Mouse (Mus musculus): ENCODE data around the gene Bex6. TPM values are rescaled to one million over a fixed set of nuclear protein-coding genes. Genes with fewer than 3 reads are reported as not detected.

The Bex6 gene
- total and polyA plus RNA-seq, 2 experiments from 2014 or later, result not detected

DNA sequence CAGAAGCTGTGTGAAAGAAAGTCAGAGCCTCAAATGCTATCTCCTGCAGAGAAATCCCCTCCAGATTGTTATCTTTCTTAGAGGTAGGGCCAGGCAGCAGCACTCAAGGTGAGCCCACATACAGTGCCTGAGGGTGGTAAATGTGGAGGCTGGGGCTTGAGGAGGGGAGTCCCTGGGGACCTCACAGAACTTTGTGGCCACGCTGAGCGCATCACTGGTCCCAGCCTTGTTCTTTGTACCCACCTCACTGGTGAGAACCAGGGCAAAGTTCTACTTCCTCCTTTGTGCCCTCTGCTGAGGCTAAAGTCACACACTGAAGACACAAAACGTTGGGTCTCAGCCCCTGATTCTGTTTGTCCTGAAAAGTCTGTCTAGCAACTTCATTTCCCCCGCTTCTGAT, 16.2 kb upstream of the Bex6 start:
- DNase-seq (ENCODE audit: low spot score) (no peak), ATAC-seq (no peak)
- Histone ChIP-seq H3K4me2 (ENCODE audit: low read depth, low read length) (no peak overlapping the region), H3K9ac (replicated peaks; ENCODE audit: low read length) (no peak overlapping the region), H3K36me3 (ENCODE audit: insufficient read depth, low read length) (no peaks in the 10 kb centered on the region), H3K27me3 (ENCODE audit: insufficient read depth, low read length) (no peaks in the 10 kb centered on the region), H3K27ac (no peak overlapping the region), H3K9me3 (ENCODE audit: low read length) (no peaks in the 10 kb centered on the region), H3K4me3 (ENCODE audit: low read length) (no peak overlapping the region), H3K4me1 (ENCODE audit: insufficient read depth, low read length) (peaks cover 7% of the 10 kb centered on the region)
- WGBS, result 75% methylated on average over 4 of the region's 4 CpGs
- no peak for TF ChIP-seq CTCF (IDR thresholded peaks at IDR 0.05; ENCODE audit: low read depth)

DNA sequence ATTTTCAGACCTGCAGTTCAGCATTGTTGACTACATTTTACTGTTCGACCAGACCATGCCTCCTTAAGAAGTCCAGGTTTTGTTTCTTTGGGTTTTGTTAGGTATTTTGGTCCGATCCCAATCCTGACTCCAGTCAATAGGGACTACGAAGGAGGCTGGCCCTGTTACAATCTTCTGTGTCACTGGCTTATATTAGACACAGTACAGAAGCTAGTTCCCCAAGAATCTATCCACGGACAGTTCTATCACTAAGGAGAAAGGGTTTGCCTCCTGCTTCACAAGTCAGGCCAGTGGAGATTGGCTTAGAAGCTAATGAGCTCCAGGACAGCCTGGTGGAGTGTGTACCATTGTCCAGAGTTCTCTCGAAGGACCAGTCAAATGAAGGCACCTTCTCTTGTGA, 15.7 kb upstream of the Bex6 start:
- Histone ChIP-seq H3K27ac (no peak overlapping the region), H3K27me3 (ENCODE audit: insufficient read depth, low read length) (no peaks in the 10 kb centered on the region), H3K9ac (replicated peaks; ENCODE audit: low read length) (no peak overlapping the region), H3K36me3 (ENCODE audit: insufficient read depth, low read length) (no peaks in the 10 kb centered on the region), H3K4me1 (ENCODE audit: insufficient read depth, low read length) (peaks cover 7% of the 10 kb centered on the region), H3K4me3 (ENCODE audit: low read length) (no peak overlapping the region), H3K9me3 (ENCODE audit: low read length) (no peaks in the 10 kb centered on the region), H3K4me2 (ENCODE audit: low read depth, low read length) (no peak overlapping the region; the same call in 1 of the 2 replicates)
- TF ChIP-seq CTCF (IDR thresholded peaks at IDR 0.05; ENCODE audit: low read depth), result no peak
- ATAC-seq (no peak), DNase-seq (ENCODE audit: low spot score) (no peak)
- 83% methylated on average over 5 of the region's 5 CpGs for WGBS

DNA sequence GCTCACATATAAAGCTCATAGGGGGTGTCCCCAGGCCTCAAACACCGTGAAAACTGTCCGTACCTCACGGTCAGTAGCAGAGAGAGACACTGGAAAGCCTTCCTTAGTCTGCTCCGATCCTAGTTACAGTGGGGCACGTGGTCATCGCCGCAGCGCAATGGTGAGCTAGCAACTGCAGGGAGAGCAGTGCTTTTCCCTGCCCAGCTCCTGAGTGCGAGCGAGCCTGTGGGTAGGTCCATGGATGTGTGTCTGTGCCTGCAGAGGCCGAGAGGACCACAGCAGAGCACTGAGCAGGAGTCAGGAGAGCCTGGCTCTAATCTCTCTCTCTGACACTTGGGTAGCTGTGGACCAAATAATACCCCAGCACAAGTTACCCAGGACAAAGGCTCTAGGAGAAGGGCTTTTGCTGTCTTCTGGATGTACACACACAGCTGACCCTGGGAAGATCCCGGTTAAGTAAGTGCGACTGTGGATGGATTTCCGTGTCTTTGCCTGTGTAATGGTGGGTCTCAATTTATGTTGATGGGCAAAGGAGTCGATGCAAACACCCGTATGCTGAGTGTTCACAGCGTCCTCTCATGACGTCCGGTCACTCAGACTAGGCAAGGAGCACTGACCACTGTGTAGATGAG, 15.1 kb upstream of the Bex6 start:
- peaks cover 7% of the 10 kb centered on the region for H3K4me1 ChIP-seq (ENCODE audit: insufficient read depth, low read length)
- 72% methylated on average over 19 of the region's 19 CpGs for WGBS
- H3K4me2 ChIP-seq (ENCODE audit: low read depth, low read length), result peak overlapping the region; percentile 65
- no peaks in the 10 kb centered on the region for H3K9me3 ChIP-seq (ENCODE audit: low read length)
- no peak overlapping the region for H3K9ac ChIP-seq (replicated peaks; ENCODE audit: low read length)
- ATAC-seq (no peak), DNase-seq (ENCODE audit: low spot score) (no peak)
- no peaks in the 10 kb centered on the region for H3K27me3 ChIP-seq (ENCODE audit: insufficient read depth, low read length)
- no peak overlapping the region for H3K27ac ChIP-seq
- no peak for TF ChIP-seq CTCF (IDR thresholded peaks at IDR 0.05; ENCODE audit: low read depth)
- H3K36me3 ChIP-seq (ENCODE audit: insufficient read depth, low read length), result no peaks in the 10 kb centered on the region
- peak overlapping the region; percentile 33; the same call in 1 of the 2 replicates for H3K4me3 ChIP-seq (ENCODE audit: low read length)

DNA sequence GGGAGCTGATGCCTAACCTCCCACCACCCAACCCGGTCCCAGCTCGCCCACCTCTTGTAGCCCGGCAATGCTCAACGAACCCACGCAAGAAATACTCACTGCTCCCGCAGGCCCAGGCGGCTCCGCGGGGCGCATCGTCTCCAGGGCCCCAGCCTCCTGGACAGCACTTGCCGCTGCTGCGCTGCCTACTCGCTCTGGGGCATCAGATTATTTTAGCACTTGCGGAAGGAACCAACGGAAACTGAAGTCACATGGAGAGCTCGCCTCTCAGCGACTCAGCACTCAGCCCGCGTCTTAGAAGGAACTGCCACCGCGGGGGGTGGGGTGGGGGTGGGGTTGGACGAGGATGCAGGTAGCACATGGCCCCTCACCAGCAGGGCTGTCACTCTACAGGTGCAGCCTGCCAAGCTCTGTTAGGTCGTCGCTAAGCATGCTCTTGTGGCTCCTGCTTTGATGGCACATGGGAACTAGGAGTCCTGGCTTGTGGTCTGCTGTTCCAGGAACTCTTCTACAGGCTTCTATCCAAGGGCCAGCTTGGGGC, 14.3 kb upstream of the Bex6 start, which contains the start of gene Nrros:
Gene Nrros, minus strand, starts transcription at position 314 of the 541 bp plus-strand sequence.
- H3K4me3 ChIP-seq (ENCODE audit: low read length), result peak within 1 kb of the TSS; percentile 33
- peak; percentile 53; the same call in 1 of the 2 replicates for ATAC-seq
- peak within 1 kb of the TSS; percentile 65 for H3K4me2 ChIP-seq (ENCODE audit: low read depth, low read length)
- no peak within 1 kb of the TSS for H3K27ac ChIP-seq
- 3% methylated on average over 25 of the region's 25 CpGs for WGBS
- peak within 1 kb of the TSS; percentile 42 for H3K9ac ChIP-seq (replicated peaks; ENCODE audit: low read length)
- peak; percentile 37 for DNase-seq (ENCODE audit: low spot score)
- H3K27me3 ChIP-seq (ENCODE audit: insufficient read depth, low read length), result no peaks in the 10 kb centered on the region
- H3K4me1 ChIP-seq (ENCODE audit: insufficient read depth, low read length), result peaks cover 7% of the 10 kb centered on the region
- no peaks in the 10 kb centered on the region for H3K36me3 ChIP-seq (ENCODE audit: insufficient read depth, low read length)
- TF ChIP-seq CTCF (IDR thresholded peaks at IDR 0.05; ENCODE audit: low read depth), result no peak
- no peaks in the 10 kb centered on the region for H3K9me3 ChIP-seq (ENCODE audit: low read length)

DNA sequence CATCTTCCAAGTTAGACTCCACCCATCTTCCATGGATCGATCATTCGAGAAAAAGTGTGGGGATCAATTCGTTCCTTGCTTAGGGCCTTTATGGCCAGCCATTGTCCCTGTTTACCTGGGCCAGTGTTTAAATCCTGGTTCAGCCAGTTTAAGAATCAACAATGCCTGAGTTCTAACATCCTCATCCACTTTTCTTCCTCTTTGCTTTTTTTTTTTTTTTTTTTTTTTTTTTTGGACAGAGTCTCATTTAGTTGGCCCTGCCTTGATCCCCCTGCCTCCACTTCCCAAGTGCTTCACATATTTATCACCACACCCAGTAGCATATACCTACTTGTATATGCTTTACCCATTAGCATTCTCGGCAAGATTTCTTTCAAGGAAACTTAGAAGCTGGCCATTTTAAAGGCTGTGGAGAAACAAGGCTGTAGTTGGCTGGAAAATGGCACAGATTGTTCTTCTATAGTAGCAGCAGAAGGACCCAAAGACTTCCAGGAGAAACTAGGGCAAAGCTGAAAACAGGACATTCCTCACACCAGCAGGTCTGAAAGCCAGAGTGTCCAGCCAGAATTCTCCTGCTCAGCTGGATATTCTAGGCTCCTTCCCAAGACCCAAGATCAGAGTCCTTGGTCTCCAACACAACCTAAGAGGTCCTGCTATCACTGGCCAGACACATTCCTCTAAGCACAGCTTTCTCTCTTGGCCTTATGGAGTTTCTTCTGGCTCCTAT, 11.6 kb upstream of the Bex6 start:
- no peak for ATAC-seq
- H3K4me2 ChIP-seq (ENCODE audit: low read depth, low read length), result no peak overlapping the region
- whole genome bisulfite sequencing, result 93% methylated on average over 4 of the region's 4 CpGs

DNA sequence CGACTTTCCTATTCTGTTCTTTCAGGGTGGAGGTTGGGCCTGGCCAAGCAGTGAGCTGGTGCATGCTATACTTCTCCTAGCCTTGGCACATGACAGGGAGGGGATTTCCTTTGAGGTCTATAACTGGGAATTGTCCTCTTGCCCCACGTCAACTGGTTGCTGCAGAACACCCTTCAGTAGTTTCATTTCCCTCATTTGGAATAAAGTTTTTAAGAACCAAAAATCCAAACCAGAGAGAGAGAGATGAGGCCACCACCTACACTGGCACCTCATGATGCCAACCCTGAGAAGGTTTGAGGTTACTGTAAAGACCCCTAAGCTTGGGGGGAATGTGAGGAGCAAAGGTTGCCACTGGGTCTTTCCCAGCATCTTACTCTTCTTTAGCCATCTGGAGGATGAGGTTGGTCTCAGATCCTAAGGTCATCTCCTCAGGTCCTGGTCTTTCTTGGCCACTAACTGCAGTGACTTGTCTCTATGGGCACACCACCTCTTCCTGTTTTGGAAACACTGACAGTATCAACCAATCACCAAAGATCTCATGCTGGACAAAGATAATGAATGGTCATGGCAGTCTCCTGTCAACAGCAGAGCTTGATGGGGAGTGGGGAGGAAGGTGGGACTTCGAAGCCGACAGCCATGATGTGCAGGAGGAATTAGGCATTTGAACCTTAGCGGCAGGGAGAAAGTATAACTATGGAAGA, 8.4 kb upstream of the Bex6 start:
- DNase-seq (ENCODE audit: low spot score) (no peak), ATAC-seq (no peak)
- WGBS, result 91% methylated on average over 5 of the region's 5 CpGs
- no peaks in the 10 kb centered on the region for H3K4me1 ChIP-seq (ENCODE audit: insufficient read depth, low read length)
- no peak overlapping the region for H3K4me2 ChIP-seq (ENCODE audit: low read depth, low read length)
- H3K9ac ChIP-seq (replicated peaks; ENCODE audit: low read length), result no peak overlapping the region
- TF ChIP-seq CTCF (IDR thresholded peaks at IDR 0.05; ENCODE audit: low read depth), result no peak
- no peaks in the 10 kb centered on the region for H3K36me3 ChIP-seq (ENCODE audit: insufficient read depth, low read length)
- H3K9me3 ChIP-seq (ENCODE audit: low read length), result no peaks in the 10 kb centered on the region
- no peak overlapping the region for H3K4me3 ChIP-seq (ENCODE audit: low read length)
- no peaks in the 10 kb centered on the region for H3K27me3 ChIP-seq (ENCODE audit: insufficient read depth, low read length)
- no peak overlapping the region for H3K27ac ChIP-seq

More for the DNA sequence above, 11.6 kb upstream of the Bex6 start:
- no peak for TF ChIP-seq CTCF (IDR thresholded peaks at IDR 0.05; ENCODE audit: low read depth)
- Histone ChIP-seq H3K4me1 (ENCODE audit: insufficient read depth, low read length) (peaks cover 7% of the 10 kb centered on the region), H3K9me3 (ENCODE audit: low read length) (no peaks in the 10 kb centered on the region), H3K9ac (replicated peaks; ENCODE audit: low read length) (no peak overlapping the region), H3K36me3 (ENCODE audit: insufficient read depth, low read length) (no peaks in the 10 kb centered on the region), H3K4me3 (ENCODE audit: low read length) (no peak overlapping the region), H3K27ac (no peak overlapping the region), H3K27me3 (ENCODE audit: insufficient read depth, low read length) (no peaks in the 10 kb centered on the region)
- DNase-seq (ENCODE audit: low spot score), result no peak
